Mouse (Mus musculus) lung, adult 2 months (tissue): ENCODE measurements around the gene Arfrp1.

ENCODE experiments used
- CTCF ChIP-seq: fragments of 200-500 bp; IDR thresholded peaks from 2 replicates; pipeline ENCODE4 v1.5.1; 2011; ENCODE audit warnings: mild to moderate bottlenecking, low read length, control low read depth; ENCODE audit not compliant: insufficient read depth
- POLR2A ChIP-seq: fragments of 200-500 bp; IDR thresholded peaks from 2 replicates; pipeline ENCODE4 v1.6.1; 2011; ENCODE audit warnings: low read depth, mild to moderate bottlenecking, control low read depth, low read length, borderline replicate concordance; ENCODE audit errors: extremely low read depth

- TF ChIP-seq POLR2A (peak; percentile 54; the same call in 1 of the 2 replicates), CTCF (no peak)
Observed at GRCm38 (mm10) chr2:181319248-181320102, 45.7 kb downstream of the Arfrp1 start, which contains the start of gene Rtel1.
